Mouse (Mus musculus): ENCODE measurements around the gene Gm11214. TPM values are rescaled to one million over a fixed set of nuclear protein-coding genes. Genes with fewer than 3 reads are reported as not detected.

Gm11214 gene
- not detected for total RNA-seq (2021)
- long read RNA-seq, experiment 1 = 0 reads
- long read RNA-seq, experiment 2 = 0 reads

DNA sequence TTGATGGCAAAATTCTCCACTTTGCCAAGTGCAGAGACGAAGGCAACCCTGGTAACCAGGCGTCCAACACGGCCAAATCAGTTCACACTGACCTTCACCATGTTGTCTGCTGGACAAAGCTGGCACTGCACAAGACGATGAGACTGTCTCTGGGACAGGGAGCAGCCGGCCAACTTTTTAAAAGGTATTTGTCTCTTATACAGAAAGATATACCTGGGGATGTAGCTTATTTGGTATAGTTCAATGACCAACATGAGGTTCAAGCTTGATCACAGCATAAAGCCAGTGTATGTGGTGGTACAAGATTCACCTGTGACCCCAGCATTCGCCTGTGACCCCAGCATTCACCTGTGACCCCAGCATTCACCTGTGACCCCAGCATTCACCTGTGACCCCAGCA, at the start of gene Gm11214:
Gm11214 (minus strand) TSS at position 101 of the 400 bp plus-strand sequence.
- DNase-seq = no peak

DNA sequence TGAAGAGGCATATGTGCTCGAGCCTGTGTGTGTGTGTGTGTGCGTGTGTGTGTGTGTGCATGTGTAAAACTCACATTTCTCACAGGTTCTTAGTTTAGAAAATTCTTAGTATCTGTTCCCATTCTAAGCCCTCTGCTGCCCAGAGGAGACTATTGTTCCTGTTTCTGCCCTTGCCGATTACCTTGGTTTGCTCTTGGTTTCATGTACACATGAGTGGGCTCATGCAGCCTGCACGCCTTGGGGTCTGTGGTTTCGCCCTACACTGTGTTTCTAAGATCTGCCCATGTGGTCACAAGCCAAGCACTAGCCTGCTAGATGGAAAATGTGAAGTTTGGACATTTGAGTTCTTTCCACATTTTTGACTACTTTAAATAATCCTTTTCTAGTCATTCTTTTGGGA, 48.7 kb upstream of the Gm11214 start:
- DNase-seq = no peak

DNA sequence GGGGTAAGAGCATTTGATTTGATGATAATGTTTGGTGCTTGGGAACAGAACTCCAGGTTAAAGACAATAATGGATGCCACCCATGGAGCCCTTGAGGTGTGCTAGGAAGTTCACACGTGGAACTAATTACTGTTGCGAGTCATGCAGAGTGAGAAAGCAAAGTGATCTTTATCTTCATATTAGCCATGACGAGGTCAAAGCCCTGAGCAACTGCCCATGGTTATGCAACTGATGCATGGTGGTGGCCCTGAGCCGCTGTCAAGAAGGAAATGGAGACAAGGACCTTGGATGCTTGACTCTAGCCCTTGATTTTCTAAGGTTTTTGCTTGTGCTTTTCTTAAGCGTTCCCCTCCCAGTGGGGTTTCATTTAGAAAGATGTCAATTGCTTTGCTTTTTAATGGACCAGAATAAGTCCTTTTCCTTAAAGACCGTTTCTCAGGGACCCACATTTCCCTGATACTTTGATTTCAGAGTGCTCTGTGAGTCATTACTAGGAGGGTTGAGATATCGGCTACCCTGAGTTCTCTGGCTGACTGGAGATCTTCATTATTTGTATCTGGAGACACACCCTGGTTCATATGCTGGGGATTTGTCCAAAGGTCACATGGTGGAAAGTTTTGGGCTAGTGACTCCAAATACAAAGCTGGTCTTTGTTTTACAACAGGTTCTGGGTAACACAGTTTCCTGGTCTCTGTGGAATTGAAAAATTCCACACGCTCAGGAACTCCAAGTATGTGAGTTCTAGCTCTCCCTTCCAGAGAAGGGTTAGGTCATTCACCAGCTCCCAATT, 47.4 kb upstream of the Gm11214 start:
- DNase-seq = no peak

- DNase-seq = no peak
Measured at GRCm38 (mm10) chr4:63706279-63706971, 43.2 kb upstream of the Gm11214 start.

- DNase-seq = no peak
Measured at GRCm38 (mm10) chr4:63704232-63704631, 41.1 kb upstream of the Gm11214 start.

GRCm38 (mm10) chr4:63703686-63704085, 40.5 kb upstream of the Gm11214 start:
- no peak for DNase-seq

DNA sequence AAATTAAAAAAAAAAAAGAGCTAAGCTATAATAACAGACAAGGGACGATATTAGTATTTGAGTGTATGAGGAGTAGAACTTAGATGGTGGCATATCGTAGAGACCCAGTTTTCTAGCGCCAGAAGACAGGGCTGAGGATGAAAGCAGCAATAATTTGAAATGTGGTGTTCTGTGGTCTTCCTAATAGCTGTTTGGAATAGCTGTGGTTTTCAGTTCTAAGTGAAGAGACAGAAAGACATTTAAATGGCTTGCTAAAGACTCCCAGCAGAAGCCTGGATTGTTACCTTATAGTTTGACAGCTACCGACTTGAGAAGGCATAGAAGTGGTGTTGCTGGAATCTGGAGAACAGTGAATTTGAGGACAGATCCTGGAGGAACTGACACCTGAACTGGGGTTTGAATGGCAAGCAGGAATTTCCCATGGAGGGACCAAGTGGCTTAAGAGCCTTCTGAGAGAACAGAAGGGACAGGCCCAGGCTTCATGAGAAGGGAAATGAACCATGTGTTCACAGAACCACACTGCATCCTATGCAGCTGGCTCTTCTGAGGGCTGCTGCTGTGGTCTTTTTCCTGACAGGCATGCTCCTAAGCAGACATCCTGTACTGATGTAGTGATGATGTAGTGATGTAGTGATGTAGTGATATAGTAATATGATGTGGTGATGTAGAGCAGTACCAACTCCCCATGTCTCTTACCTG, 39.0 kb upstream of the Gm11214 start:
- no peak for DNase-seq

DNA sequence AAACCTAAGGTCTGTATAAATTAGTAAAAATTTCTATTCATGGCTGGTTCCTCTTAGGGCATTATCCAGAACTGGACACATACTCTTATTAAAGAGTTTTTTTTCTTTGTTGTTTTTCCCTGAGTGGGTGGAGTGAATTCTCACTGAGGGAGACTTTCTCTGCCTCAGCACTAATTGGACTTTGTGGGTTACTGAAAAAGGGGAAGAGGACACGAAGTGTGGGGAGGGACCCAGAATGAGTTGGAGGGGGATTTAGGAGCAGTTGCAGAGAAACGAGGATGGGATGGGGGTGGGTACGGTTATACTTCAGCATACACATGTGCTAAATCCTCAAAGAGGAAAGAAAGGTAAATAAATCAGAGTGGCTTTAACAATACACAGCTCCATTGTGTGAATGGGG, 36.6 kb upstream of the Gm11214 start:
- DNase-seq = no peak

- no peak for DNase-seq
Measured at GRCm38 (mm10) chr4:63696921-63697320, 33.7 kb upstream of the Gm11214 start.

GRCm38 (mm10) chr4:63692351-63692750, 29.2 kb upstream of the Gm11214 start:
- DNase-seq = no peak

GRCm38 (mm10) chr4:63687429-63687828, 24.2 kb upstream of the Gm11214 start:
- DNase-seq = no peak

GRCm38 (mm10) chr4:63686157-63686556, 23.0 kb upstream of the Gm11214 start:
- no peak for DNase-seq

- DNase-seq = no peak
Measured at GRCm38 (mm10) chr4:63685253-63685525, 22.0 kb upstream of the Gm11214 start.

DNA sequence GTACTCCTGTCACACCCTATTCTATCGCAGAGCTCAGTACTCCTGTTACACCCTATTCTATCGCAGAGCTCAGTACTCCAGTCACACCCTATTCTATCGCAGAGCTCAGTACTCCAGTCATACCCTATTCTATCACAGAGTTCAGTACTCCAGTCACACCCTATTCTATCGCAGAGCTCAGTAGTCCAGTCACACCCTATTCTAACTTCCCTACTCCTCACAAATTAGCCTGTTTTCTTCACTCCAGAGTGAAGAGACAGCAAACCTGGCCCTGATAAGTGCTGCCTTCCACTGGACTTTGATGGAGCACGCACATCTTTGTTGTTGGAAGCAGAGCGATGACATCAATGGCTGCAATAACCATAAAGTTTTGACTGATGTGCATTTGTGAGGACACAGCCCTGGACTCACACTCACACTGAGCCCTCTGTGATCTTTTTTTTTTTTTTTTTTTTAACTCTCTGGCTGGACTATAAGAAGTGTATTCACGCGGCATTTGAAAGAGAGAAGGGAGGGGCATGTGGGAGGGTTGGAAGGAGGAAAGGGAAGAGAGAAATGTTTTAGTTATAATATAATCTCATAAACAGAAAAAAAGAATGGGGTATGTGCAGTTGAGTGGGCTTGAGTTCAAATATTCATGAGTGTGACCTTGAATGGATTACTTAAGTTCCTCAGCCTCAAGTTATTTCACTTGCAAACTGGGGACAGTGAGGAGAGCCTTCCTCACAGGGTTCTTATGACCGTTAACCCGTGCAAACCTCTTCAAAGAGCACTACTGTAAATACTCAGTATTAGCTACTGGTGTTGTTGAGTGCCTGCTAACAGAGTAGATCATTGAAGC, 21.5 kb upstream of the Gm11214 start:
- DNase-seq = no peak

GRCm38 (mm10) chr4:63683716-63684115, 20.5 kb upstream of the Gm11214 start:
- no peak for DNase-seq

DNA sequence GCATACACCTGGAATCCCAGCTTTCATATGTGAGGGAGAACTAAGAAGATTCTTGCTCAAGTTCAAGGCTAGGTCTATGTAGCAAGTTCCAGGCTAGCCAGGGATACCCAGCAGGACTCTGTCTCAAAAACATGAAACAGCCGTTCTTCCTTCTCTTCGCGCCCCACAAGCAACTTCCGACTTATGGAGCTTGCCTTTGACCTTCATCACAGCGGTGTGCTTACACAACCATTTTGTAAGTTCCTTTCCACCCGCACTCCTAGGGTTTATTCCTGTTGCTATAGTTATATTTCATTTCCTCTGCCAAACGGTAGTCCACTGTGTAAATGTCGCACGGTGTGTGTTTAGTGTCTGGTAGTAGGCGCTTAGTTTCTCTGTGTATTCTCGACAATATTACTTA, 19.9 kb upstream of the Gm11214 start:
- no peak for DNase-seq

DNA sequence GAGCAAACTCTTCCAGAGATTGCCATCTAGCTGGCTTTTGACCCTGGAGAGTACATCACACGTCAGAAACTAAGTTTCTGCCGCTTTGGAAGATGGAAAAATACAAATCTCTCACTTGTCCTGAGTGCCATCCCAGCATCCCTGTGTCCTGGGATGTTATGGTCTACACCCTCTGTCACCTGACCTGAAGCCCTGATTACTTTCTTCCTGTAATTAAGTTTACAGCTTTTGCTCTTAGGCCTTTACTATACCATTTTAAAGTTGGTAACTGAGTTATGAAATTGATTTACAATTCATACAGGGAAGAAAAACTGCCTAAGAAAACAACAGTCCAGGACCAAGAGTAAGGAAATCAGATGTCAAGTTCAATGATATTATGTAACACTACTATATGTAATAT, 19.3 kb upstream of the Gm11214 start:
- no peak for DNase-seq

DNA sequence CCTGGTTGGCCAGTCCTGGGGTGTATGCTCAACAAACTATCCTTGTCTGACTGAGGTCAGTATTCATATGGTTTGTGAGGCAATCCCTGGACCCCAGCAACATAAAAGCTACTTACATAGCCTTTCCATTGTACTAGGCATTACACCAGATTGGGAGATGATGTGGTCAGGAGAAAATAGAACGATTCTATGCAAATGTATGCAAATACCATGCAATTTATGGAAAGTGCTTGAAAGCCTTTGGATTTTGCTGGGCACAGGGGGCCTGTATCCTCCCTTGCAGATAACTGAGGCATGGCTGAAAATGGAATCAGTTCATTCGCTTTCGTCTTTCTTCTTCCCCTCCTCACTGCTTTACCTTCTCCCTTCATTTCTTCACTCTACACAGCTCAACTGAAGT, 18.4 kb upstream of the Gm11214 start:
- no peak for DNase-seq

DNA sequence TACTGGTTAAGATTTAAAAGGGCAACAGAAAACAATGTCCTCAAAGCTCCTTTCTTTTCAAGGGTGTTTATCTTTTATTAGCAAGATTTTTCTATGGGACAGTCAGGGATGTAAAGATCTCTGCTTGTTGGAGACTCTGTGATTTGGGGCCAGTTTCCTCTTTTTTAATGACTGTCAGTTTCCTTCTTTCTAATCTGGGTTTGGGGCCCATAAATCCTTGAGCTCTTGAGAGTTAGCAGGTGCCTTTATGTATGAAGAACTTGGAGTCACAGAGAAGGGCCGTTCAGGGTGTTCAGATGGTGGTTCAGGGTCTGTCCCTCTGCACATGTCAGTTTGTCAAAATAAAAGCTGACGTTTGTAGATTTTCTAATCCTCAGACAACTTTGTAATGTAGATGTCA, 11.9 kb upstream of the Gm11214 start:
- no peak for DNase-seq

DNA sequence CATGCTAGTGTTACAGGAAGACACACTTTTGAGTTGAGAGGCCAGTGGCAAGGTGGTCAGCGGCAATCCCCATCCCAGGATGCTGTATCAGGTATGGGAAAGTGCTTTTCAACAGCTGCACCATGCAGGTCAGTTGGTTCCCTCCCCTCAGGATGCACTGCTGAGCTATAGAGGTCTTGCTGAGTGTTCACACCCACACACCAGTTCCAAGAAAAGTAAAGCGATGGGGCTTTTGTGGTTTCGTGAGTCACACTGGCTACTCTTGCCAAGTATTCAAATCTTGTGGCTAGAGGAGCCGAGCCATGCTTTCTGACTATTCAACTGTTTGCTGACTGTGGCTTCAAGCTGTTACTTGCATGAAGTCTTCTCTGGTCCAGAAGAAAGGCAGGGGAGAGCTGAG, 5.1 kb upstream of the Gm11214 start:
- no peak for DNase-seq

DNA sequence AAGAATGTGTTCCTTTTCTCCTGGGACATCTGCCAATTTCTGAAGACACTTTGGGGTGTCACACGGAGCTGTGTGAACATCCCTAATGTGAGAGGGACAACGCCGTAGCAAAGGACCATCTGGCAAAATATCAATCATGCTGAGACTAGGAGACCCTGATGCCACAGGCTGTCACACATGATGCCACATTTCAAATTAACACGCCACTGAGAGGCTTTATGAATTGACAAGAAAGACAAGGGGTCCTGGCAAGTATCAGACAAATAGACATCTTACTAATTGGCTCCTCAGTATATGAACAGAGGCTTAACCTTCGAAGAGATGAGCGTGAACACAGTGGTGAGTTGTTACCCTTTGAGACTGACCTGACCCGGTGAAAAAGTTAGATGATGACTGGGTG, 2.6 kb upstream of the Gm11214 start:
- DNase-seq = no peak

- DNase-seq = no peak
Measured at GRCm38 (mm10) chr4:63661857-63662256, 1.3 kb downstream of the Gm11214 start.

DNA sequence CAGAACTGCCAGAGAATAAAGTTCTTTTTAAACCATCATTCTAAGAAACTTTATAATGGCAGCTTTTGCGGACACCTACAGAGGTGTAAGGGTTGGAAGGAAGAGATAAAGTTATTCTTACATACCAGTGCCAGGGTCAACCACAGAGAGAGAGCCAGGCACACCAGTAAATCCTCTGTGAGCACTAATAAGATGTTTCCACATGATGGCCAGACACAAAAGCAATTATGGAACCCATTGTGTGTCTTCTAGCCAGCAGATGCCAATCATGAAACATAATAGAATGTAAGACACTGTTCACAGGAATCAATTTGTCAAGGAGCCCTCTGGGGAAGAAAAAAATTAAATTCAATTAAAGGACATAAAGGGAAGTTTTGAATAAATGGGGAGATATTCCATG, 1.8 kb downstream of the Gm11214 start:
- DNase-seq = no peak

Measured in gastrocnemius, postnatal 10 days (tissue).